Mouse (Mus musculus) right cerebral cortex, postnatal 14 days (tissue): ENCODE results near the gene Epb41.
A peak's percentile ranks its signal among the peaks of the same experiment; 100 is the strongest.

Source experiments
- DNase-seq: peaks from one replicate; pipeline ENCODE4 v3.0.0; 2022

The Epb41 gene

DNA sequence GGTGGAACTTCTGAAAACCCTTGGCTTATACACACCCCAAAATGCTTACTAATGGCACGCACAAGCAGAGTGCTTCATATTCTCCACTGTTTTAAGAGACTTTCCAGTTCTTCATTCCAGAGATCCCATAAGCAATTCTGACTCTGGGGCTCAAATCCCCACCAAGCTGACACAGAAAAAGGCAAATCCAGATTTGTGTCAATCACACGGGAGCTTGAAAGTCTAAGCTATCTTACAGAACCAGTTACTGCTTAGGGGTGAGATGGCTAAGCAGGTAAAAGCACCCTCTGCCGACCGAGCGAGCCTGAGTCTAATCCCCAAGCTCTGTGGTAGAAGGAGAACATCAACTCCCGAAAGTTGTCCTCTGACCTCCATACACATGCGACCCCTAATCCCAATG, 76.5 kb downstream of the Epb41 start:
- DNase-seq, result no peak

DNA sequence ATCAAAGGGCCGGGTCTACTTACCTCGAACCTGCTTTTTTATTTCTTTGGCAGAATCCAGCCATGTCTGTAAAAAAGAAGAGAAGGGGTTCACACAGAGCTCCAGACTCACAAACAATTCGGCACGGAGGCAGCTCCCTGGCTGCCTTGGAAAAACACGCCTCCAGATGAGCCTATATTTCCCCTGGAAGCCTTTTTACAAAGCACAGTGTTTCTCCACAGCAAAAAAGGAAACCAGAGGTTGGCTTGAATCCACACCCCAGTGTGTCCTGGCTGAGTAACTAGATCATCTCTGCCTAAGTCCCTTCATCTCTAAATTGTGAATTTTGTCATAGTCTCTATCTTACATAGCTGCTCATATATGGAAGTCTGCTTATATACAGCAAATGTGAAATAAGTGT, 77.6 kb downstream of the Epb41 start:
- DNase-seq, result peak; percentile 9

DNA sequence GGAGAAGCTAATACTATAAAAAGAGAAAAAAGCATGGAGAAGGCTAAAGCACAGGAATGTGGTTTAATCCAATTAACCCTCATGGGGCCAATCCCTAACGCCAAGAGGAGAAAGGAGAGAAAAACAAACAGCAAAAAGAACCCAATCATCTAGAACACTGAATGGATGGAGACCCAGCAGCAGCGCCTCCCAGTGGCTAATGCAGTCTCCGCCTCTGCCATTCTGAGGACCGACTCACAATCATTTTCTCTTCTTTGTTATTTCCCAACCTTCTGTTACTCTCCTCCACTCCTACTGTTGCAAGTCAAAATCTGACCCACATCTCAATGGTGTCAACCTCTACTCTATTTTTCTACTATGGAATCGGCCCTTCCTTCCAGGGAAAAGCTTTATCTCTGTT, 78.1 kb downstream of the Epb41 start:
- peak; percentile 25 for DNase-seq

DNA sequence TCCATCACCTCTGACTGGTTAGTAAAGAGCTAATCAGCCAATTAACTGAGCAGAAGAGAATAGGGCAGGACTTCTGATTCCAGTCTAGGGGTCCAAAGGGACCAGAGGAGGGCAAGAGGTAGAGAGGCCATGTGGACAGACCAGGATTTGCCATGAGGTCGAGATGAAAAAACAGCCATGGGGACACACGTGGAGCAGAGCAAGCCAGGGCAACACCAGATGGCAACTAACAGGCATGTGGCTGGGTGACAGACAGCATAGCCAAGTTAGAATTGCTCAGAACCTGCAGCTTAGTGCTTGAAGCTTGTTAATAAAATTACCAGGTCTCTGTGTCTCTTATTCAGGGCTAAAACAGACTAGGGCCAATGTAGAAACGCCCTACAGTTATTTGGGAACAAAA, 81.3 kb downstream of the Epb41 start:
- no peak for DNase-seq

DNA sequence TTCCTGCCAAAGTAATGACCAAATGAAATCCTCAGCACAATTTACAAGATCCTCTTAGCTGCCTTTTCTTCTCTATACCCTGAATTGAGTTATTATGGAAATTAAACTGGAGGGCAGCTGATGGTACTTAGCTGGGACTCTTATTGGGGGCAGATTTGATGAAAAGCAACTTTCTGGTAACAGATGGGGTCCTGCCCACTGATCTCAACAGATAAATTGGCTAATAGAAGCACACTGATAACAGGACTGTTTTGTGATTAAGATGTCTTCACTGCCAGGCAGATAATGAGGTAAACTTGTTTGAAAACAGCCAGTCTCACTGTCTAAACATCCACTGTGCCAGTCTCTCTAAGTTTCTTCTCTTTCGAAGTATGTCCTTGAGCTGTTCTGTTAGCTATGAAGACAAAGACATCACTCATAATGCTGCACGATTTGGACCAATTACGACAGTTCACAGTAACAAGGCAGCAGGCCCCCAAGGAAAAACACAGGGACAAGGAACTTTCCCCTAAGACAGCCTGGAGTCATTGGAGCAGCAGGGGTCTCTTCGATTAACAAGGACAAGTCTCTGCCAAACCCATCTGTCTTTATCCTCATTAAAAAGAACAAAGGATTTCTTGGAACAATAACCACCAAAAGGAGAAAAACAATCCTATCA, 92.1 kb downstream of the Epb41 start:
- no peak for DNase-seq

DNA sequence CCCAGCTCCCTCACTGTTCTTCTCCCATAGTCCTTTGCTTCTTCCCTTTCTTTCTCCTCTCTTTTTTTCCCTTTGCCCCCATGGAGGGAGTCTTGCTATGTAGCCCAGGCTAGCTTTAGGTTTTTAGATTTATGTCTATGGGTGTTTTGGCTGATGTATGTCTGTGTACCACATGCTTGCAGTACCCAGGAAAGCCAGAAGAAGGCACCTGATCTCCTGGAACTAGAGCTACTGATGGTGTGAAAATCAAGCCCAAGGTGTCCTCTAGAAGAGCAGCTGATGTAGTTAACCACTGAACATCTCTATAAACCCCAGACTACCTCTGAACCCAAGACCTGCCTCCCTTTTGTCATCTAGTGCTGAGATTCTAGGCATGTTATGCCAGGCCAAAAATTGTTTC, 93.4 kb downstream of the Epb41 start:
- DNase-seq, result no peak

DNA sequence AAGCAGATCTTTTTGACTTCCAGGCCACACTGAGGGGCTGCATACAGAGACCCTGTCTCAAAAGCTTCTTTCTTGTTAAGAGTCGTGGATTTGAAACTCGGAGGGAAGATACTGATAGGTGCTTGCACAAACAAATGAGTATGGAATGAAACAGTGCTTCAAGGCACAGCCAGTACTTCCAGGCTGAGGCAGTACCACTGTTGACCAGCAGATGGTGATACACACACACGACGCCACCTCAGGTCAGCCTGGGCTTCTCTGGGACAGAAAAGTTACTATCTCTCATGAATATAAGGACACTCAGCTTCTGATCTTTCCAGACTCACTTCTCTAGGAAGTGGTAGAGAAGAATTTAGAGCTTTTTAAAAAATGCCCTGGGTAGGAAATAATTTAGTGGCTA, 97.9 kb downstream of the Epb41 start:
- peak; percentile 79 for DNase-seq

DNA sequence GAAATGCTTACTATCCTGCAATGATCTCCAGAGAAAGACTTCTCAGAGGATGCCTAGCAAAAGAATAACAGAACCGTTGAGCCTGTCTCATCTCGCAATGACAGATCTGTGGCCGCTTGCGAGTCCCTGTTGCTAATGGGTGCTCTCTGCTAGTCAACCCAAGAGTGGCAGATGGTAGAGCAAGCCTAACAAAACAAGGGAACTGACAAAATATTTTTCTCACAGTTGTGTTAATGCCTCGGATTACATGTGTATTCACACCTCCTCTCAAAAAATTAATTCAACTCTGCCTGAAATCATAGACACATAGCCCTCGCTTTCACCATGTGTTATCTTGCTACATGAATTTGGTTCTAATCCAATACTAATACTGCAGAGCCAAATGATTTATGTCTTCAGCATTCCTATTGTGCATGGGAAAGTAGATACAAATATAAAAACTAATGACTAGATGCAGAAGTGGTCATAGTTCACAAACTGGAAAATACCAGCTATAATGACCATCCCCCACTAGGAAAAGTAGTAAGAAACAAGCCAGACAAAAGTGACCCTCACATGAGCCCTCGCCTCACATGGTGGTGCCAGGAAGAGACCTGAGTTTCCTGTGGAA, 104.8 kb downstream of the Epb41 start:
- no peak for DNase-seq

DNA sequence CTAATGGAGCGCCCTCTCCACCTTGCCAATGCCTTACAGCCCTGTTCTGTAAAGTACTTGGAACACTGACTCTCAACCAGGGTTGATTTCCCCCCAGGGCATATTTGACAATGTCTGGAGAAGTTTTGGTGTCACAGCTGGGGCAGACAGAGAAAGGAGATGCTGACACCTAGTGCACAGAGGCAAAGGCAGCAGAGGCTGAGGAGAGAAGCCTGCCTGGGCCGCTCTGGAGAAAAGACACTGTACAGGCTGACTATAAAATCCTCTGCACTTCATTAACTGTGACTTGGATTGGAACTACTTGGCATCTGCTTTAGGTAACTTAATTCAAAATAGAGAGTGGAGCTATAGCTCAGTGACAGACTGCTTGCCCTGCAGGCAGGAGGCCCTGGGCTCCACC, 106.2 kb downstream of the Epb41 start:
- DNase-seq, result no peak

DNA sequence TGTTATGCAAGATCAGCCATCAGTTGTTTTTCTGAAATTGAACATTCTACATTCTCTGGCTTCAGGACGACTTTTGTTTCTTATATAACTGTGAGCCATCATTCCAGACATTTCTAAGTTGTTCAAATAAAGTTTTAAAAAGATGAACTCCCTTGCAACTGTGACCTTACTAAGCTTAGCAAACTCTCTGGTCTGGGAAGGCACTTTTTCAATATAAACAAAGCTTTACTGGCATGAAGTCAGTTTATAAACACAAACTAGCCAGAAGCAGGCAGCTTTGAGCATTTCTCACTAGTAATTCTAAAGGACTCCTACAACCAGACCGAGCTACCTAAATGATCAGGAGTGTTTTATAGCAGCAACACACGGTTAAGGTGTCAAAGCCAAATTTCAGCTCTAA, 118.0 kb downstream of the Epb41 start:
- no peak for DNase-seq

DNA sequence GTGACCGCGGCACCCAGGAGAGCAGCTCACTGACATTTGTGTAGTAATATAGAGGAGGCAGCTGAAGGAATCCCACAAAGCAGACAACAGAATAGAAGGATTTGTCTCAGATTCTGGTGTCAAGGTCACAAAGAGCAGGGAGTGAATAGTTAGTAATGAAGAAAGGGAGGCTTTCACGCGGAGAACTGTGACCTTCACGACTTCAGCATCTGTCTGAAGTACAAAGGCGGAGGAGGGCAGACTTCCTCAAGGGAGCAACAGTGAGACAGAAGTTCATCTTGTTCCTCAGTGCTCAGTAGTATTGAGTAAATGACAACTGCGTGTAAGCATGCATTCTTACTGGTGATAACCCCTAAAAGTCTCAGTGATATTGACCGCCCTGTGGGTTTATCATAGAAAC, 124.5 kb downstream of the Epb41 start:
- DNase-seq, result no peak

DNA sequence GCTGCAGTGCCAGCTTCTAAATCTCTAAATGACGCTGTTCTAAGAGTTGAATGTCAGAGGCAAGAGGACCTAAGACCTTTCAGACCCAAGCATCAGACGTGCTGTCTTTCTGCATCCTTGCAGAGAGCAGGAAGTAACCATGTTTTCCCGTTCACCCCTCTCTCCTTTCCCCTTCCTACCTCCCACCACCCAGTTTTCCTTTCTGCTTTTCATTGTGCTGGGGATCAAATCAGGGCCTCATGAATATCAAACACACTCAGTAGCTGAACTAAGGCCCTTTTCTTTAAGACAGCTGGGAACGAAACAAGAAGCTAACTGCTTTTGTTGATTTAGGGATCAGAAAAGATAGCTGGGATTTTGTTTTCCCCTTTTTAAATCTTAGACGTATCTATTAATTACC, 125.2 kb downstream of the Epb41 start:
- no peak for DNase-seq

DNA sequence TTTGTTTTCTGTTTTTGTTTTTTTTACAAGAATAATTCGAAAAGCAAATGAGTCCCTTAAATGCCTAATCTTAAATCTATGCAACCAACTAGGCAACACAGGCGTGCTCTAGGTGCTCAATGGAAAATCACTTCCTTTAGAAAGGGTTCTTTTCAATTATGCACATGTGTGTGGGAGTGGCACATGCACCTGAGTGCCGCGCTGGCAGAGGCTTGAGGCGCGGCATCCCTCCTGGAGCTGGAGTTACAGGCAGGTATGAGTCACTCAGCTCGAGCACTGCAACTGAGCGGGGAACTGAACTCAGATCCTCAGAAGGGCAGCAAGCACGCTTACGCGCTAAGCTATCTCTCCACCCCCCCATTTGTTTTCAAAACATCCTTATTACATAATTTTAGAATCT, 127.3 kb downstream of the Epb41 start:
- DNase-seq, result no peak

DNA sequence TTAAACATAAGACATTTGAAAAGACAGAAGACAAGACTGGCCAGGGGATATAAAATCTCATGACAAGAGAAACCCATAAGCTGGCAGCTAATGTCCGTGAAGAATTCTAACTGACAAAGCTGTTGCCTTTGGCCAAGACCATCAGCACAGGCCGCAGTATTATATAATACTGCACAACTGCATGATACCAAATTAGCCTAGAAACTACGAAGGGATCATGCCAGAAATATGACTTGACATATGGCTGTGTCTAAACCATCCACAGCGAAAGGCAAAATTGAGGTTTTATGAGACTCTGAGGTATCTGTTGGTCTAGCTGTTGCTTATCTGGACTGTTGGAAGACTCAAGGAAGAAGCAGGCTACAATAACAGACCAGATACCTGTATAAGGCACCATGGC, 134.3 kb downstream of the Epb41 start:
- no peak for DNase-seq

DNA sequence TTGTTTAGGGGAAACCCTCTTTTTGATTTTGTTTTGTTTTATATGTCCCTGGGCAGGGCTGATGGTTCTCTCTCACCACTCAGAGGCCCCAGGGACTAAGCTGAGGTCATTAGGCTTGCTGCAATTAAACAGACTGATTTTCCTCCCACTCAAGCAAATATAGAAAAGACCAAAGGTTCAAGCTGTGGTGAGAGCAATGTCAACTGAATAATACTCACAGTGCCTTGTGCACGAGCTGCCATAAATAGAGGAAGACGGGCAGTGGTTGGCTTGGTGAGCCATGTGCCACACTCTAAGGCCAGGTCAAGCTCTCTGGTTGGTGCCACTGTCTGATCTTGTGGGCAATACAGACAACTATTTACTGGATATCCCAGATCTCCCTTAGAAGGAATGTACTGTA, 135.7 kb downstream of the Epb41 start:
- no peak for DNase-seq

DNA sequence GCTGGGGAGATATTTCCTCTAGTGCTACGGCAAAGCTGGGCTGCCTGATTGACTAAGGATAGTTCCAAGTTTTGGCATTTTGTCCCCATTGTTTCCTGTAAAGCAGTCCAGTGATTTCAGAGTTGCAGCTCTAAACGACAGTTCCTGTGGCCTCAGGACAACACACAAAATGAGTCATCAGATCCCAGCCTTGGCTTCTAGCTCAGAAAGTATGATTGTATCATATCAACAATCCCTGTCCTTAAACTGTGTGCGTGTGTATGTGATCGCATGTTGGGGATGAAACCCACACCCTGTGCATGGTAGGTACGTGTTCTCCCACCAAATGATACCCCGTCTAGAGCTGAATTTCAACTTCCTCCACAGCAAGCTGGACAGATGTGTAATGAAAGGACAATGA, 146.0 kb downstream of the Epb41 start:
- DNase-seq, result no peak

DNA sequence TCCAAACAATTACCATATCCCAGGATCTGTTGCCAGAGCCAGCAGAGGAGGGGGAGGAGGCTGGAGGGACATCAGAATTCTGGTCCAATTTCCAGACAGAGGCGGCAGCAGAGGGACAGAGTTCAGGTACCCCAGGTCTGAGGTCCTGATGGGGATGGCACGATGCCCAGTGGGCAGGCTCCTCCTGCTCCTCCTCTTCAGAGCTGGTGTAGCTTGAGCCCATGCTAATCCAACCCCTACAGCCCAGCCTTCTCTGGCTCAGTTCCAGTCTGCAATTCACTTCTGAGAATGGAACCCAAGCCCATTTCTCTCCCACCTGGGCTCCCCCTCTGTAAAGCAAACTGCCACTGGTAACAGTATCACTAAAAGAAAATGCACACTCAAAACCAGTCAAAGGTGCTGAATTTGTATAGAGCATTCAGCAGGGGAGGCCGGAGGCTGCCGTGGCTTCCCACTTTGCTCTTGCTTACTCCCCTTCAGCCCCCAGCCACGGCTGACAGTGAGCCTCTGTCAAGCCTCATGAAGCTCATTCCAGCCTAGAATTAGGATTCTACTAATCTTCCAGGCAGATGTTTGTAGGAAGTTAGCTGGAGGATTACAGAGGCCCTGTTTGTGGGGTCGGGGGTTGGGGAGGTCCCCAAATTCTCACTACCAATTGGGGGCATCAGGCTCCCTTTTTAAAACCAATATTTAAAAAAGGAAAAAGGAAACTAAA, 150.9 kb downstream of the Epb41 start:
- DNase-seq, result no peak

DNA sequence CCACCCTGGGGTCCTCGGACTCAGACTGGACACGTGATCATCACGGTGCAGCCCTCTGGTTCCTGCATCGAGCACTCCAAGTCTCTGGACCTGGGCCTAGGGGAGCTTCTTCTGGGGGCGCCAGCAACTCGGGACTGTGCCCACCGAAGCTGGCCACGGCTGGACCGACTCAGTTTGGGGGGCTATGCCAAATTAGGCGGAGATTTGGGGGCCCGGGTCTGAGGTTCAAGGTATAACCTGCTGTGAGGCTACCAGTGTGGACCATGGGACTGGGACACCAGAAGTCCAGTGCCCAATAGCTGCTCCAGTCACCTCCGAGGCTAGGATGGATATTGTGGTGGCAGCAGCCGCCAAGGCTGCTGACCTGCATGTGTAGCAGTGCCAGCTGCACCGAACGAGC, 152.7 kb downstream of the Epb41 start:
- no peak for DNase-seq

DNA sequence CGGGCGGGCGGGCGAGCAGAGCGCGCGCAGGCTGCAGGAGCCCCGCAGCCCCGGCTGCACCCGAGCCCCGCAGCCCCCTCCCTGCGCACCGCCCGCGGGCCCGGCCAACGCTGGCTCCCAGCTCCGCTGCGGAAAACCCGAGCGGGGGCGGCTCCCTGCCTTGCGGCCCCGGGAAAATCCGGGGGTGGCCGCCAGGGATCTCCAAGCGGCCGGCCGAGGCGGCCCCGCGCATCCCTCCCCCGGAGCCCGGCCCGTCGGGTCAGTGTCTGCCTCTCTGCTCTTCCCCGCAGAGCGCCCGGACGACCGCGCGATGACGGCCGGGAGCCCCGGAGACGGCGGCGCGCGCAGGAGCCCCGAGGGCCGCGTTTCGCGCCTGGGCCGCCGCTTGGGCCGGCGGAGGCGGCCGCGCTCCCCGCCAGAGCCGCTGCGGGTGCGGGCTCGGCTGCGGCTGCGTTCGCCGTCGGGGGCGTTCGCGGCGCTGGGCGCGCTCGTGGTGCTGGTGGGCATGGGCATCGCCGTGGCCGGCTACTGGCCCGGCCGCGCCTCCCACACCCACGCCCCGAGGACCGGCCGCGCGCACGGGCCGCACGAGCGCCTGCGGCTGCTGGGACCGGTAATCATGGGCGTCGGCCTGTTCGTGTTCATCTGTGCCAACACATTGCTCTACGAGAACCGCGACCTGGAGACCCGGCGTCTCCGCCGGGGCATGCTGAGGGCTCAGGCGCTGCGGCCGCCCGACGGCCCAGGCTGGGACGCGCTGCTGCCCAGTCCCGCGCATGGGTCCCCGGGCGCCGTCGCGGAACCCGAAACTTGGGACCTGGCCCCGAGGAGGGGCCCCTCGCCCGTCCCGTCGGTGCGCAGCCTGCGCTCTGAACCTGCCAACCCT, 153.4 kb downstream of the Epb41 start, which contains the start of gene Tmem200b:
Gene Tmem200b (plus strand): TSS at position 311 of the 886 bp plus-strand sequence.
- no peak for DNase-seq

DNA sequence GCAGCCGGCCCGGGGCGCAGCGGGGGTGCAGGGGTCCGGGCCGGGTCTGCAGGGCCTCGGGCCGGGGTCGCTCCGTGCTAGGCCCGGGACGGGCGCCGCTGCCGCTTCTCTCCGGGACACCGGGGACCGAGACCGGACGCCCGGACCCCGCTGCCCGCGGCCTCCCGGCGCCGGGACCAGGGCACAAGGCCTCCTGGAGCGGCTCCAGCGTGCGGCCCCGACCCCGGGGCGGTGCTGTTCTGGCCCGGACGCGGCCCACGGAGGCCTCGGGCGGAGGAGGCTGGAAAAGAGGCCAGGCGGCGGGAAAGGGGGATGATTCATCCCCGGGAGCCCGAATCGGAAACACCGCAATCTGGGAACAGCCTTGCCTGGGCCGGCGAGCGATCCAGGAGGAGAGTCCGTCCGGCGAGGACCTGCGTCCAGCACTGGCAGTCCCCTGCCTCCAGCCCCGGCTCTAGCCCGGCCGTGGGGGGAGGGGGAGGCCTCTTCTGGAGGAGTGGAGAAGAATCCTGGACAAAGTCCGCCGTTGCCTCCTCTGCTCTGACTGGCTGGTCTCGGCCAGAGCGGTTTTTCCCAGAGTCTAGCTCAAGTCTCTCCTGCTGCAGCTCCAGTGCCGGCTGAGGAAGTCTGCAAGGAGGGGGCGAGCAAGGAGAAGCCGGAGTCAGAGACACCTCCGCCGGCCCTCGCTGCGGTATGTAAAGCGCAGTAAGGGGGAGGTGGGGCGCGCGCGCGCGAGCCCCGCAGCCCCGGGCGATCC, 154.3 kb downstream of the Epb41 start:
- DNase-seq, result peak; percentile 48

DNA sequence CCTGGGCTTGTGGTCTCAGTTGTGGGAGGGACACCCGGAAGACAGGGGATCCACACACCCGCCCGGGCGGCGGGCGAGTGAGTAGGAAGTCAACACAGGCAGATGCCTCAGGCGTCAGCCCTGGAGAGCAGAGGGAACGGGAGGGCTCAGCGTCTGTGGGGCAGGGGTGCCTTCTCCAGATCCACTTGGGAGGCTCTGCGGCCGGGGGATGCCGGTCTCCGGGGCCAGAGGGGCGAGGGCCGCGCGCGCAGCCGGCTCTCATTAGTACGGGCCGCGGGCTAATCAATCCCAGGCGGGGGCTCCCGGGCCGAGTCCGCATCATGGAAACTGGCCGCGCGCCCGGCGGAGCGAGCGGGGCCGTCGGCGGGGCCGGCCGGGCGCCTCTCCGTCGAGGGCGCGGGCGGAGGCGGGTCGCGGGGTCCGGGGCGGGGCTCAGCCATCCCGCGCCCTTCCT, 155.0 kb downstream of the Epb41 start:
- DNase-seq, result no peak

DNA sequence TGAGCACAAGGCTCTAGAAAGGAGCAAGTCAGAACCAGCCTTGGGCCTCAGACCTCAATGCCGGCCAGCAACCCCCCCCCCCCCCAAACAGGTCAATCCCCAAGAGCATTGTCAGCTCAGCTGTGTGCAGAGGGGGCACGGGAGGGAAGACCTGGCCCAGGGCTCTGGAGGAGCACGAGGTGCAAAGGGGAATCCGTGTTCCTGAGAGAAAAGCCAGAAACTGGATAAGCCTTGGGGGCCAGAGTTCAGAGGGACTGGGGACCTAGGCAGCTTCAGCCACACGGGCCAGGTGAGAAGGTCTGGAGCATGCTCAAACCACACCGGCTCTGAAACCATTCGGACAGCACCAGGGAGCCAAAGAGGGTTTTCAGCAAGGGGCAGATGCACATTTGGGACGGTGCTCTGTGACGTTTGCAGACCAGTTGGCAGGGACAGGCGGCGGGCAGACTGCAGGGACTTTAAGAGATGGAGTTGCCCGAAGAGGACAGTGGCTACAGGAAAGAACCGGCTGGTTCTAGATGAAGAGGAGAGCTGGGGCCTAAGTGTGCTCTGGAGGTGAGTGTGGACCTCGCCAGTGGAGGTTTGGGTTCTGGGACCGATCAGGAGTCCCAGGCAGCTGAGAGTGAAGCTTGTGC, 155.5 kb downstream of the Epb41 start:
- no peak for DNase-seq
